Mouse (Mus musculus) brown adipose tissue, adult 24 weeks (tissue): ENCODE results near the gene Terb2. TPM values are rescaled to one million over a fixed set of nuclear protein-coding genes. Genes with fewer than 3 reads are reported as not detected.

Experiments used
- H3K27ac ChIP-seq: fragments of 200-500 bp; replicated peaks from 2 replicates; pipeline ENCODE4 v1.5.1; 2012; ENCODE audit warnings: low read depth, mild to moderate bottlenecking, low read length
- H3K4me1 ChIP-seq: fragments of 200-500 bp; 2 replicates; pipeline ENCODE4 v1.6.1; 2012; ENCODE audit warnings: low read length, mixed read lengths; ENCODE audit not compliant: control insufficient read depth, insufficient read depth, insufficient read length
- H3K4me3 ChIP-seq: fragments of 200-500 bp; 2 replicates; pipeline ENCODE4 v1.5.1; 2012; ENCODE audit warnings: low read depth, mild to moderate bottlenecking, low read length, moderate library complexity; ENCODE audit not compliant: insufficient read depth
- polyA plus RNA-seq: library from polyadenylated mRNA; stranded (reverse); fragments of >200 nt; gene quantifications from 2 replicates; pipeline ENCODE4 v1.2.4, GENCODE M21; 2012; ENCODE audit not compliant: missing spikeins, insufficient read depth, insufficient read length

Terb2 gene
- polyA plus RNA-seq, 1 experiment = not detected

- peaks cover 6% of the 10 kb centered on the region for H3K4me1 ChIP-seq
- no peak overlapping the region for H3K27ac ChIP-seq
- no peak overlapping the region for H3K4me3 ChIP-seq
Observed at GRCm38 (mm10) chr2:122154479-122154878, 31.6 kb upstream of the Terb2 start.

GRCm38 (mm10) chr2:122155292-122155691, 30.8 kb upstream of the Terb2 start:
- Histone ChIP-seq H3K27ac (no peak overlapping the region), H3K4me1 (peaks cover 6% of the 10 kb centered on the region), H3K4me3 (no peak overlapping the region)

- peaks cover 4% of the 10 kb centered on the region for H3K4me1 ChIP-seq
- no peak overlapping the region for H3K4me3 ChIP-seq
- H3K27ac ChIP-seq = no peak overlapping the region
Observed at GRCm38 (mm10) chr2:122156051-122156700, 29.9 kb upstream of the Terb2 start.

GRCm38 (mm10) chr2:122157561-122157960, 28.5 kb upstream of the Terb2 start:
- Histone ChIP-seq H3K27ac (no peak overlapping the region), H3K4me1 (no peaks in the 10 kb centered on the region), H3K4me3 (no peak overlapping the region)

- no peaks in the 10 kb centered on the region for H3K4me1 ChIP-seq
- H3K4me3 ChIP-seq = no peak overlapping the region
- no peak overlapping the region; the same call in 1 of the 2 replicates for H3K27ac ChIP-seq
Observed at GRCm38 (mm10) chr2:122158362-122158802, 27.7 kb upstream of the Terb2 start.

GRCm38 (mm10) chr2:122159667-122160066, 26.4 kb upstream of the Terb2 start:
- no peak overlapping the region for H3K4me3 ChIP-seq
- no peak overlapping the region for H3K27ac ChIP-seq
- H3K4me1 ChIP-seq = no peaks in the 10 kb centered on the region; the same call in none of the 2 replicates

GRCm38 (mm10) chr2:122160680-122161079, 25.4 kb upstream of the Terb2 start, which contains the start of gene Trim69:
Gene Trim69 (plus strand): TSS chr2:122160700.
- Histone ChIP-seq H3K4me1 (no peaks in the 10 kb centered on the region; the same call in none of the 2 replicates), H3K4me3 (no peak within 1 kb of the TSS), H3K27ac (no peak within 1 kb of the TSS)

- H3K4me1 ChIP-seq = no peaks in the 10 kb centered on the region; the same call in none of the 2 replicates
Observed at GRCm38 (mm10) chr2:122161542-122161941, 24.5 kb upstream of the Terb2 start.

GRCm38 (mm10) chr2:122162529-122162928, 23.5 kb upstream of the Terb2 start:
- Histone ChIP-seq H3K4me1 (no peaks in the 10 kb centered on the region; the same call in none of the 2 replicates), H3K27ac (no peak overlapping the region), H3K4me3 (no peak overlapping the region)

More at GRCm38 (mm10) chr2:122161542-122161941, 24.5 kb upstream of the Terb2 start:
- Histone ChIP-seq H3K27ac (no peak overlapping the region), H3K4me3 (no peak overlapping the region)

- H3K4me1 ChIP-seq = no peaks in the 10 kb centered on the region; the same call in none of the 2 replicates
- 0 out of 2 replicates have a peak overlapping the region, but pooled peaks have one; percentile 24 for H3K27ac ChIP-seq
- peak overlapping the region; percentile 26; the same call in 1 of the 2 replicates for H3K4me3 ChIP-seq
Observed at GRCm38 (mm10) chr2:122163430-122164195, 22.5 kb upstream of the Terb2 start.

- no peaks in the 10 kb centered on the region; the same call in none of the 2 replicates for H3K4me1 ChIP-seq
- 0 out of 2 replicates have a peak overlapping the region, but pooled peaks have one; percentile 24 for H3K27ac ChIP-seq
Observed at GRCm38 (mm10) chr2:122164293-122164692, 21.8 kb upstream of the Terb2 start.

GRCm38 (mm10) chr2:122171292-122171691, 14.8 kb upstream of the Terb2 start:
- Histone ChIP-seq H3K4me3 (no peak overlapping the region), H3K4me1 (no peaks in the 10 kb centered on the region), H3K27ac (no peak overlapping the region)

More at GRCm38 (mm10) chr2:122164293-122164692, 21.8 kb upstream of the Terb2 start:
- peak overlapping the region; percentile 26; the same call in 1 of the 2 replicates for H3K4me3 ChIP-seq

GRCm38 (mm10) chr2:122172188-122172587, 13.9 kb upstream of the Terb2 start:
- H3K27ac ChIP-seq = no peak overlapping the region
- no peak overlapping the region for H3K4me3 ChIP-seq
- H3K4me1 ChIP-seq = no peaks in the 10 kb centered on the region

- no peak overlapping the region for H3K4me3 ChIP-seq
- H3K4me1 ChIP-seq = no peaks in the 10 kb centered on the region
- no peak overlapping the region for H3K27ac ChIP-seq
Observed at GRCm38 (mm10) chr2:122180051-122180822, 5.8 kb upstream of the Terb2 start.

- no peaks in the 10 kb centered on the region for H3K4me1 ChIP-seq
- no peak overlapping the region for H3K4me3 ChIP-seq
- H3K27ac ChIP-seq = no peak overlapping the region
Observed at GRCm38 (mm10) chr2:122185086-122185485, 986 bp upstream of the Terb2 start.
